Comparison of ENCODE assay signal across 7 mouse cellular contexts in genomic region chr10:111505406-111505805, GRCm38 (mm10). TPM values are rescaled to one million over a fixed set of nuclear protein-coding genes. Genes with fewer than 3 reads are reported as not detected.
DNase-seq lines count a peak whose midpoint lies in the region; ATAC-seq lines count a peak whose summit lies in the region.

No protein-coding gene starts in this region.

- H3K4me3 ChIP-seq in kidney, embryonic 15.5 days (replicated peaks): peak overlapping the region; percentile 87; the same call in 1 of the 2 replicates
- no peak overlapping the region for H3K4me3 ChIP-seq in hindbrain, embryonic 12.5 days
- H3K4me3 ChIP-seq in midbrain, embryonic 15.5 days: no peak overlapping the region

- H3K9me3 ChIP-seq in kidney, embryonic 15.5 days (replicated peaks): no peaks in the 10 kb centered on the region
- H3K9me3 ChIP-seq in hindbrain, embryonic 12.5 days (replicated peaks): no peaks in the 10 kb centered on the region
- no peaks in the 10 kb centered on the region for H3K9me3 ChIP-seq in midbrain, embryonic 15.5 days

- WGBS in kidney, embryonic 15.5 days: 51% methylated on average over 7 of the region's 7 CpGs
- WGBS in hindbrain, embryonic 12.5 days: 57% methylated on average over 7 of the region's 7 CpGs
- 53% methylated on average over 7 of the region's 7 CpGs for WGBS in midbrain, embryonic 15.5 days

- H3K27me3 ChIP-seq in kidney, embryonic 15.5 days: no peaks in the 10 kb centered on the region
- no peaks in the 10 kb centered on the region for H3K27me3 ChIP-seq in hindbrain, embryonic 12.5 days
- no peaks in the 10 kb centered on the region for H3K27me3 ChIP-seq in midbrain, embryonic 15.5 days (replicated peaks)

- H3K4me1 ChIP-seq in kidney, embryonic 15.5 days: peaks cover 49% of the 10 kb centered on the region
- peaks cover 20% of the 10 kb centered on the region for H3K4me1 ChIP-seq in hindbrain, embryonic 12.5 days
- peaks cover 21% of the 10 kb centered on the region for H3K4me1 ChIP-seq in midbrain, embryonic 15.5 days

- 0 out of 2 replicates have a peak overlapping the region, but pooled peaks have one; percentile 62 for H3K9ac ChIP-seq in kidney, embryonic 15.5 days
- H3K9ac ChIP-seq in hindbrain, embryonic 12.5 days: no peak overlapping the region
- H3K9ac ChIP-seq in midbrain, embryonic 15.5 days: no peak overlapping the region

- H3K27ac ChIP-seq in kidney, embryonic 15.5 days: 0 out of 2 replicates have a peak overlapping the region, but pooled peaks have one; percentile 80
- no peak overlapping the region for H3K27ac ChIP-seq in hindbrain, embryonic 12.5 days
- no peak overlapping the region for H3K27ac ChIP-seq in midbrain, embryonic 15.5 days

- H3K4me2 ChIP-seq in kidney, embryonic 15.5 days: peak overlapping the region; percentile 85
- peak overlapping the region; percentile 78 for H3K4me2 ChIP-seq in hindbrain, embryonic 12.5 days (replicated peaks)
- peak overlapping the region; percentile 79 for H3K4me2 ChIP-seq in midbrain, embryonic 15.5 days

- DNase-seq in kidney, postnatal 4 days: no peak
- DNase-seq in embryo, embryonic 11 days: peak; percentile 31
- no peak for DNase-seq in right cerebral cortex, postnatal 25 days
- no peak for DNase-seq in yolk sac, embryonic 10.5 days (ENCODE audit: low spot score)

- ATAC-seq in kidney, embryonic 15.5 days (replicated peaks; ENCODE audit: low FRiP score): no peak
- ATAC-seq in hindbrain, embryonic 12.5 days (ENCODE audit: low FRiP score): no peak
- no peak for ATAC-seq in midbrain, embryonic 15.5 days (replicated peaks)

- H3K36me3 ChIP-seq in kidney, embryonic 15.5 days: no peaks in the 10 kb centered on the region
- 0 out of 2 replicates have a peak, but pooled peaks cover 4% of the 10 kb centered on the region for H3K36me3 ChIP-seq in hindbrain, embryonic 12.5 days
- H3K36me3 ChIP-seq in midbrain, embryonic 15.5 days (replicated peaks): no peaks in the 10 kb centered on the region

RNA-seq across cellular contexts. Expression of gene Phlda1, which starts 0.7 kb away (rescaled TPM):
- polyA plus RNA-seq in kidney, embryonic 15.5 days (2015; fragmentation: Nextera tagmentation; extraction: Ambion mirVana): 38.2 and 38.6 TPM in 2 replicates
- polyA plus RNA-seq in hindbrain, embryonic 12.5 days (2016; fragmentation: Nextera tagmentation; extraction: Ambion mirVana): 42.8 and 54.3 TPM in 2 replicates
- 35.3 and 35.8 TPM in 2 replicates for polyA plus RNA-seq in midbrain, embryonic 15.5 days (2015; fragmentation: Nextera tagmentation; extraction: Ambion mirVana)

RNA-seq across cellular contexts. Expression of gene Nap1l1, which starts 32.4 kb away (rescaled TPM):
- polyA plus RNA-seq in kidney, embryonic 15.5 days (2015; fragmentation: Nextera tagmentation; extraction: Ambion mirVana): 249 and 270 TPM in 2 replicates
- polyA plus RNA-seq in hindbrain, embryonic 12.5 days (2016; fragmentation: Nextera tagmentation; extraction: Ambion mirVana): 265 and 269 TPM in 2 replicates
- polyA plus RNA-seq in midbrain, embryonic 15.5 days (2015; fragmentation: Nextera tagmentation; extraction: Ambion mirVana): 164 and 167 TPM in 2 replicates
